Mouse (Mus musculus): ENCODE measurements at regions not wholly inside any gene's neighbourhood (a gene's known extent, or its start where the extent isn't known, plus 50 kb on each side); places are given as distances from the start of the nearest gene placed in this dataset.
"Not testable (repeated sequence)": the region's sequence is repeated elsewhere in the genome, so short reads cannot be mapped to it uniquely, and the experiment has no call there.

- Histone ChIP-seq H3K27ac (ENCODE audit: low read depth, low read length) (no peak overlapping the region), H3K4me2 (ENCODE audit: low read depth, low read length, severe bottlenecking) (no peak overlapping the region), H3K4me1 (replicated peaks; ENCODE audit: control insufficient read depth, insufficient read depth, low read length) (no peaks in the 10 kb centered on the region), H3K4me3 (ENCODE audit: low read depth, low read length) (no peak overlapping the region), H3K27me3 (ENCODE audit: control insufficient read depth, insufficient read depth, low read length) (no peaks in the 10 kb centered on the region), H3K36me3 (ENCODE audit: control insufficient read depth, insufficient read depth, low read length) (no peaks in the 10 kb centered on the region), H3K9ac (ENCODE audit: low read length) (no peak overlapping the region), H3K9me3 (ENCODE audit: control insufficient read depth, low read length) (no peaks in the 10 kb centered on the region)
- DNase-seq (ENCODE audit: low spot score) (no peak), ATAC-seq (replicated peaks; ENCODE audit: low FRiP score) (no peak)
- 57% methylated on average over 4 of the region's 4 CpGs for WGBS
Measured at GRCm38 (mm10) chr17:41264512-41265222, 329.8 kb upstream of the Cenpq start.

GRCm38 (mm10) chr17:41261495-41261894, 326.6 kb upstream of the Cenpq start:
- Histone ChIP-seq H3K36me3 (ENCODE audit: control insufficient read depth, insufficient read depth, low read length) (no peaks in the 10 kb centered on the region), H3K4me2 (ENCODE audit: low read depth, low read length, severe bottlenecking) (no peak overlapping the region), H3K27me3 (ENCODE audit: control insufficient read depth, insufficient read depth, low read length) (no peaks in the 10 kb centered on the region), H3K9me3 (ENCODE audit: control insufficient read depth, low read length) (no peaks in the 10 kb centered on the region), H3K4me3 (ENCODE audit: low read depth, low read length) (no peak overlapping the region), H3K27ac (ENCODE audit: low read depth, low read length) (no peak overlapping the region), H3K4me1 (replicated peaks; ENCODE audit: control insufficient read depth, insufficient read depth, low read length) (no peaks in the 10 kb centered on the region), H3K9ac (ENCODE audit: low read length) (no peak overlapping the region)
- DNase-seq (ENCODE audit: low spot score) (no peak), ATAC-seq (replicated peaks; ENCODE audit: low FRiP score) (no peak)
- 73% methylated on average over 1 of the region's 1 CpGs for WGBS

- DNase-seq (ENCODE audit: low spot score) (no peak), ATAC-seq (replicated peaks; ENCODE audit: low FRiP score) (no peak)
- Histone ChIP-seq H3K9me3 (ENCODE audit: control insufficient read depth, low read length) (no peaks in the 10 kb centered on the region), H3K36me3 (ENCODE audit: control insufficient read depth, insufficient read depth, low read length) (no peaks in the 10 kb centered on the region), H3K27ac (ENCODE audit: low read depth, low read length) (no peak overlapping the region), H3K4me2 (ENCODE audit: low read depth, low read length, severe bottlenecking) (no peak overlapping the region), H3K4me1 (replicated peaks; ENCODE audit: control insufficient read depth, insufficient read depth, low read length) (no peaks in the 10 kb centered on the region), H3K4me3 (ENCODE audit: low read depth, low read length) (no peak overlapping the region), H3K27me3 (ENCODE audit: control insufficient read depth, insufficient read depth, low read length) (no peaks in the 10 kb centered on the region), H3K9ac (ENCODE audit: low read length) (no peak overlapping the region)
- WGBS: 78% methylated on average over 2 of the region's 2 CpGs
Measured at GRCm38 (mm10) chr17:41248406-41248805, 313.6 kb upstream of the Cenpq start.

- 0 out of 2 replicates have a peak, but pooled peaks have one; percentile 18 for ATAC-seq (replicated peaks; ENCODE audit: low FRiP score)
- no peak overlapping the region for H3K27ac ChIP-seq (ENCODE audit: low read depth, low read length)
- no peak for DNase-seq (ENCODE audit: low spot score)
Measured at GRCm38 (mm10) chr17:41227128-41228014, 292.5 kb upstream of the Cenpq start.

GRCm38 (mm10) chr17:41216816-41217215, 282.0 kb upstream of the Cenpq start:
- no peak for DNase-seq (ENCODE audit: low spot score)
- Histone ChIP-seq H3K4me1 (replicated peaks; ENCODE audit: control insufficient read depth, insufficient read depth, low read length) (no peaks in the 10 kb centered on the region), H3K27me3 (ENCODE audit: control insufficient read depth, insufficient read depth, low read length) (no peaks in the 10 kb centered on the region), H3K4me2 (ENCODE audit: low read depth, low read length, severe bottlenecking) (no peak overlapping the region), H3K9me3 (ENCODE audit: control insufficient read depth, low read length) (no peaks in the 10 kb centered on the region), H3K27ac (ENCODE audit: low read depth, low read length) (no peak overlapping the region), H3K9ac (ENCODE audit: low read length) (no peak overlapping the region), H3K4me3 (ENCODE audit: low read depth, low read length) (no peak overlapping the region), H3K36me3 (ENCODE audit: control insufficient read depth, insufficient read depth, low read length) (no peaks in the 10 kb centered on the region)
- WGBS: 82% methylated on average over 1 of the region's 1 CpGs
- no peak for ATAC-seq (replicated peaks; ENCODE audit: low FRiP score)

More at GRCm38 (mm10) chr17:41227128-41228014, 292.5 kb upstream of the Cenpq start:
- 75% methylated on average over 3 of the region's 3 CpGs for WGBS
- no peak overlapping the region for H3K9ac ChIP-seq (ENCODE audit: low read length)
- H3K9me3 ChIP-seq (ENCODE audit: control insufficient read depth, low read length): no peaks in the 10 kb centered on the region
- H3K4me2 ChIP-seq (ENCODE audit: low read depth, low read length, severe bottlenecking): no peak overlapping the region
- no peaks in the 10 kb centered on the region for H3K4me1 ChIP-seq (replicated peaks; ENCODE audit: control insufficient read depth, insufficient read depth, low read length)
- no peaks in the 10 kb centered on the region for H3K27me3 ChIP-seq (ENCODE audit: control insufficient read depth, insufficient read depth, low read length)
- no peaks in the 10 kb centered on the region for H3K36me3 ChIP-seq (ENCODE audit: control insufficient read depth, insufficient read depth, low read length)
- no peak overlapping the region for H3K4me3 ChIP-seq (ENCODE audit: low read depth, low read length)

GRCm38 (mm10) chr17:41199417-41199816, 264.6 kb upstream of the Cenpq start:
- not testable (repeated sequence) for H3K36me3 ChIP-seq (ENCODE audit: control insufficient read depth, insufficient read depth, low read length); H3K9me3 ChIP-seq (ENCODE audit: control insufficient read depth, low read length); H3K9ac ChIP-seq (ENCODE audit: low read length); H3K4me3 ChIP-seq (ENCODE audit: low read depth, low read length); H3K27ac ChIP-seq (ENCODE audit: low read depth, low read length); DNase-seq (ENCODE audit: low spot score); H3K4me1 ChIP-seq (replicated peaks; ENCODE audit: control insufficient read depth, insufficient read depth, low read length); ATAC-seq (replicated peaks; ENCODE audit: low FRiP score); H3K27me3 ChIP-seq (ENCODE audit: control insufficient read depth, insufficient read depth, low read length); H3K4me2 ChIP-seq (ENCODE audit: low read depth, low read length, severe bottlenecking)
- WGBS: 50% methylated on average over 4 of the region's 4 CpGs

GRCm38 (mm10) chr17:41190371-41190770, 255.5 kb upstream of the Cenpq start:
- H3K4me3 ChIP-seq (ENCODE audit: low read depth, low read length); H3K27ac ChIP-seq (ENCODE audit: low read depth, low read length); H3K9me3 ChIP-seq (ENCODE audit: control insufficient read depth, low read length); H3K36me3 ChIP-seq (ENCODE audit: control insufficient read depth, insufficient read depth, low read length); ATAC-seq (replicated peaks; ENCODE audit: low FRiP score); DNase-seq (ENCODE audit: low spot score); H3K9ac ChIP-seq (ENCODE audit: low read length); H3K4me2 ChIP-seq (ENCODE audit: low read depth, low read length, severe bottlenecking); H3K27me3 ChIP-seq (ENCODE audit: control insufficient read depth, insufficient read depth, low read length); H3K4me1 ChIP-seq (replicated peaks; ENCODE audit: control insufficient read depth, insufficient read depth, low read length): not testable (repeated sequence)
- 83% methylated on average over 3 of the region's 3 CpGs for WGBS

GRCm38 (mm10) chr17:41186691-41187090, 251.8 kb upstream of the Cenpq start:
- H3K4me1 ChIP-seq (replicated peaks; ENCODE audit: control insufficient read depth, insufficient read depth, low read length); ATAC-seq (replicated peaks; ENCODE audit: low FRiP score); H3K36me3 ChIP-seq (ENCODE audit: control insufficient read depth, insufficient read depth, low read length); H3K9me3 ChIP-seq (ENCODE audit: control insufficient read depth, low read length); DNase-seq (ENCODE audit: low spot score); H3K9ac ChIP-seq (ENCODE audit: low read length); H3K27me3 ChIP-seq (ENCODE audit: control insufficient read depth, insufficient read depth, low read length); H3K27ac ChIP-seq (ENCODE audit: low read depth, low read length); H3K4me3 ChIP-seq (ENCODE audit: low read depth, low read length); H3K4me2 ChIP-seq (ENCODE audit: low read depth, low read length, severe bottlenecking): not testable (repeated sequence)
- WGBS: 94% methylated on average over 7 of the region's 7 CpGs
